Mouse (Mus musculus): ENCODE measurements around the gene Dnah8. TPM values are rescaled to one million over a fixed set of nuclear protein-coding genes. Genes with fewer than 3 reads are reported as not detected.

Dnah8 gene
- polyA plus RNA-seq, 1 experiment from 2014 or later, result 2.4 TPM

GRCm38 (mm10) chr17:30605001-30605400, 19.2 kb upstream of the Dnah8 start:
- H3K4me3 ChIP-seq (ENCODE audit: low read depth, low read length), result no peak overlapping the region
- H3K36me3 ChIP-seq (ENCODE audit: control insufficient read depth, insufficient read depth, low read length), result no peaks in the 10 kb centered on the region
- WGBS, result 89% methylated on average over 5 of the region's 5 CpGs
- H3K4me2 ChIP-seq (replicated peaks; ENCODE audit: low read depth, low read length), result no peak overlapping the region
- ATAC-seq (ENCODE audit: low FRiP score) (no peak), DNase-seq (ENCODE audit: low spot score) (no peak)
- no peak overlapping the region for H3K27ac ChIP-seq (ENCODE audit: low read depth, low read length)
- H3K9ac ChIP-seq (ENCODE audit: low read depth, low read length), result no peak overlapping the region
- no peaks in the 10 kb centered on the region for H3K27me3 ChIP-seq (ENCODE audit: control insufficient read depth, insufficient read depth, low read length)
- H3K9me3 ChIP-seq (ENCODE audit: control insufficient read depth, low read length), result no peaks in the 10 kb centered on the region
- H3K4me1 ChIP-seq (replicated peaks; ENCODE audit: control insufficient read depth, insufficient read depth, low read length), result no peaks in the 10 kb centered on the region; the same call in 1 of the 2 replicates

GRCm38 (mm10) chr17:30606206-30606605, 17.9 kb upstream of the Dnah8 start:
- H3K4me1 ChIP-seq (replicated peaks; ENCODE audit: control insufficient read depth, insufficient read depth, low read length), result no peaks in the 10 kb centered on the region; the same call in 1 of the 2 replicates
- whole genome bisulfite sequencing, result 90% methylated on average over 11 of the region's 11 CpGs
- H3K4me3 ChIP-seq (ENCODE audit: low read depth, low read length), result no peak overlapping the region
- no peak for DNase-seq (ENCODE audit: low spot score)
- H3K4me2 ChIP-seq (replicated peaks; ENCODE audit: low read depth, low read length), result no peak overlapping the region
- ATAC-seq (ENCODE audit: low FRiP score), result no peak
- no peaks in the 10 kb centered on the region for H3K9me3 ChIP-seq (ENCODE audit: control insufficient read depth, low read length)
- H3K36me3 ChIP-seq (ENCODE audit: control insufficient read depth, insufficient read depth, low read length), result no peaks in the 10 kb centered on the region
- H3K27ac ChIP-seq (ENCODE audit: low read depth, low read length), result no peak overlapping the region
- H3K27me3 ChIP-seq (ENCODE audit: control insufficient read depth, insufficient read depth, low read length), result no peaks in the 10 kb centered on the region
- H3K9ac ChIP-seq (ENCODE audit: low read depth, low read length), result no peak overlapping the region

GRCm38 (mm10) chr17:30606634-30607081, 17.5 kb upstream of the Dnah8 start:
- Histone ChIP-seq H3K4me1 (replicated peaks; ENCODE audit: control insufficient read depth, insufficient read depth, low read length) (peaks cover 3% of the 10 kb centered on the region; the same call in 1 of the 2 replicates), H3K9ac (ENCODE audit: low read depth, low read length) (no peak overlapping the region), H3K4me3 (ENCODE audit: low read depth, low read length) (no peak overlapping the region), H3K27me3 (ENCODE audit: control insufficient read depth, insufficient read depth, low read length) (no peaks in the 10 kb centered on the region), H3K27ac (ENCODE audit: low read depth, low read length) (no peak overlapping the region), H3K4me2 (replicated peaks; ENCODE audit: low read depth, low read length) (no peak overlapping the region), H3K36me3 (ENCODE audit: control insufficient read depth, insufficient read depth, low read length) (no peaks in the 10 kb centered on the region), H3K9me3 (ENCODE audit: control insufficient read depth, low read length) (no peaks in the 10 kb centered on the region)
- DNase-seq (ENCODE audit: low spot score), result no peak
- no peak for ATAC-seq (ENCODE audit: low FRiP score)
- 97% methylated on average over 8 of the region's 8 CpGs for WGBS

GRCm38 (mm10) chr17:30607330-30607729, 16.8 kb upstream of the Dnah8 start:
- Histone ChIP-seq H3K4me2 (replicated peaks; ENCODE audit: low read depth, low read length) (no peak overlapping the region), H3K27me3 (ENCODE audit: control insufficient read depth, insufficient read depth, low read length) (no peaks in the 10 kb centered on the region), H3K9me3 (ENCODE audit: control insufficient read depth, low read length) (no peaks in the 10 kb centered on the region), H3K36me3 (ENCODE audit: control insufficient read depth, insufficient read depth, low read length) (no peaks in the 10 kb centered on the region), H3K4me1 (replicated peaks; ENCODE audit: control insufficient read depth, insufficient read depth, low read length) (peaks cover 3% of the 10 kb centered on the region; the same call in 1 of the 2 replicates), H3K9ac (ENCODE audit: low read depth, low read length) (no peak overlapping the region), H3K27ac (ENCODE audit: low read depth, low read length) (no peak overlapping the region), H3K4me3 (ENCODE audit: low read depth, low read length) (no peak overlapping the region)
- no peak for DNase-seq (ENCODE audit: low spot score)
- WGBS, result 87% methylated on average over 7 of the region's 7 CpGs
- no peak for ATAC-seq (ENCODE audit: low FRiP score)

- Histone ChIP-seq H3K4me1 (replicated peaks; ENCODE audit: control insufficient read depth, insufficient read depth, low read length) (peaks cover 3% of the 10 kb centered on the region; the same call in 1 of the 2 replicates), H3K4me2 (replicated peaks; ENCODE audit: low read depth, low read length) (no peak overlapping the region), H3K36me3 (ENCODE audit: control insufficient read depth, insufficient read depth, low read length) (no peaks in the 10 kb centered on the region), H3K27me3 (ENCODE audit: control insufficient read depth, insufficient read depth, low read length) (no peaks in the 10 kb centered on the region), H3K9ac (ENCODE audit: low read depth, low read length) (no peak overlapping the region), H3K4me3 (ENCODE audit: low read depth, low read length) (no peak overlapping the region), H3K27ac (ENCODE audit: low read depth, low read length) (no peak overlapping the region), H3K9me3 (ENCODE audit: control insufficient read depth, low read length) (no peaks in the 10 kb centered on the region)
- 71% methylated on average over 8 of the region's 8 CpGs for WGBS
- ATAC-seq (ENCODE audit: low FRiP score) (no peak), DNase-seq (ENCODE audit: low spot score) (no peak)
Measured at GRCm38 (mm10) chr17:30607909-30608495, 16.2 kb upstream of the Dnah8 start.

GRCm38 (mm10) chr17:30609305-30609979, 14.7 kb upstream of the Dnah8 start:
- ATAC-seq (ENCODE audit: low FRiP score), result no peak
- Histone ChIP-seq H3K27me3 (ENCODE audit: control insufficient read depth, insufficient read depth, low read length) (no peaks in the 10 kb centered on the region), H3K9me3 (ENCODE audit: control insufficient read depth, low read length) (no peaks in the 10 kb centered on the region), H3K4me3 (ENCODE audit: low read depth, low read length) (no peak overlapping the region), H3K9ac (ENCODE audit: low read depth, low read length) (no peak overlapping the region), H3K27ac (ENCODE audit: low read depth, low read length) (no peak overlapping the region), H3K4me1 (replicated peaks; ENCODE audit: control insufficient read depth, insufficient read depth, low read length) (peaks cover 3% of the 10 kb centered on the region; the same call in 1 of the 2 replicates), H3K36me3 (ENCODE audit: control insufficient read depth, insufficient read depth, low read length) (no peaks in the 10 kb centered on the region), H3K4me2 (replicated peaks; ENCODE audit: low read depth, low read length) (no peak overlapping the region)
- DNase-seq (ENCODE audit: low spot score), result no peak
- 90% methylated on average over 16 of the region's 16 CpGs for WGBS

GRCm38 (mm10) chr17:30609980-30610307, 14.2 kb upstream of the Dnah8 start:
- Histone ChIP-seq H3K27ac (ENCODE audit: low read depth, low read length) (no peak overlapping the region), H3K9ac (ENCODE audit: low read depth, low read length) (no peak overlapping the region), H3K9me3 (ENCODE audit: control insufficient read depth, low read length) (no peaks in the 10 kb centered on the region), H3K36me3 (ENCODE audit: control insufficient read depth, insufficient read depth, low read length) (no peaks in the 10 kb centered on the region), H3K4me1 (replicated peaks; ENCODE audit: control insufficient read depth, insufficient read depth, low read length) (peaks cover 3% of the 10 kb centered on the region; the same call in 1 of the 2 replicates), H3K27me3 (ENCODE audit: control insufficient read depth, insufficient read depth, low read length) (no peaks in the 10 kb centered on the region), H3K4me2 (replicated peaks; ENCODE audit: low read depth, low read length) (no peak overlapping the region), H3K4me3 (ENCODE audit: low read depth, low read length) (no peak overlapping the region)
- 97% methylated on average over 5 of the region's 5 CpGs for WGBS
- DNase-seq (ENCODE audit: low spot score) (no peak), ATAC-seq (ENCODE audit: low FRiP score) (no peak)

- 74% methylated on average over 1 of the region's 1 CpGs for WGBS
- no peak overlapping the region for H3K27ac ChIP-seq (ENCODE audit: low read depth, low read length)
- H3K36me3 ChIP-seq (ENCODE audit: control insufficient read depth, insufficient read depth, low read length), result no peaks in the 10 kb centered on the region
- ATAC-seq (ENCODE audit: low FRiP score) (no peak), DNase-seq (ENCODE audit: low spot score) (no peak)
- H3K27me3 ChIP-seq (ENCODE audit: control insufficient read depth, insufficient read depth, low read length), result no peaks in the 10 kb centered on the region
- peaks cover 3% of the 10 kb centered on the region; the same call in 1 of the 2 replicates for H3K4me1 ChIP-seq (replicated peaks; ENCODE audit: control insufficient read depth, insufficient read depth, low read length)
- H3K9ac ChIP-seq (ENCODE audit: low read depth, low read length), result no peak overlapping the region
- no peak overlapping the region for H3K4me3 ChIP-seq (ENCODE audit: low read depth, low read length)
- no peaks in the 10 kb centered on the region for H3K9me3 ChIP-seq (ENCODE audit: control insufficient read depth, low read length)
- H3K4me2 ChIP-seq (replicated peaks; ENCODE audit: low read depth, low read length), result no peak overlapping the region
Measured at GRCm38 (mm10) chr17:30610739-30611138, 13.4 kb upstream of the Dnah8 start.
